Mouse (Mus musculus) adrenal gland, postnatal 25 days (tissue): ENCODE measurements at regions not wholly inside any gene's neighbourhood (a gene's known extent, or its start where the extent isn't known, plus 50 kb on each side); places are given as distances from the start of the nearest gene placed in this dataset.
"Not testable (repeated sequence)": the region's sequence is repeated elsewhere in the genome, so short reads cannot be mapped to it uniquely, and the experiment has no call there.

Experiments
- DNase-seq: peaks from one replicate; pipeline ENCODE4 v3.0.0; 2021; ENCODE audit warnings: mixed read lengths
- microRNA-seq, 2 experiments: library from miRNA; unstranded; fragments of <30 nt; microRNA quantifications; one replicate each; pipeline ENCODE4 v1.2.0; 2021

DNA sequence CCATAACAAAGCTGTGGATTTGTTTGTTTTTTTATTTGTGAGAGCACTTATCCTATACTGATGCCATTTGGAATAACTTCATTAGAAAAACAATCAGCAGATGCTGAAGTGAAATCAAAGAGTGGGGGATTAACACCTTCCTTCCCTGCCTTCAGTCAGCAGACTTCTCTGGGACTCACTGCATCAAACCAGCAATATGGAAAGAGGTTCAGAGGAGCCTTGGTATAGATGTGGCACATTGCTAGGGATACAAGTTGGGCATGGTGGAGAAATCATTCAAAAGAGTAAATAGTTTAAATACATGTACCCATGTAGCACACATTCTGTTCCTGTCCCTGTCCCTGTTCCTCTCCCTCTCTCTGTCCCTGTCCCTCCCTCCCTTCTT is 364.0 kb upstream of the Rgs18 start:
- DNase-seq, result no peak

DNA sequence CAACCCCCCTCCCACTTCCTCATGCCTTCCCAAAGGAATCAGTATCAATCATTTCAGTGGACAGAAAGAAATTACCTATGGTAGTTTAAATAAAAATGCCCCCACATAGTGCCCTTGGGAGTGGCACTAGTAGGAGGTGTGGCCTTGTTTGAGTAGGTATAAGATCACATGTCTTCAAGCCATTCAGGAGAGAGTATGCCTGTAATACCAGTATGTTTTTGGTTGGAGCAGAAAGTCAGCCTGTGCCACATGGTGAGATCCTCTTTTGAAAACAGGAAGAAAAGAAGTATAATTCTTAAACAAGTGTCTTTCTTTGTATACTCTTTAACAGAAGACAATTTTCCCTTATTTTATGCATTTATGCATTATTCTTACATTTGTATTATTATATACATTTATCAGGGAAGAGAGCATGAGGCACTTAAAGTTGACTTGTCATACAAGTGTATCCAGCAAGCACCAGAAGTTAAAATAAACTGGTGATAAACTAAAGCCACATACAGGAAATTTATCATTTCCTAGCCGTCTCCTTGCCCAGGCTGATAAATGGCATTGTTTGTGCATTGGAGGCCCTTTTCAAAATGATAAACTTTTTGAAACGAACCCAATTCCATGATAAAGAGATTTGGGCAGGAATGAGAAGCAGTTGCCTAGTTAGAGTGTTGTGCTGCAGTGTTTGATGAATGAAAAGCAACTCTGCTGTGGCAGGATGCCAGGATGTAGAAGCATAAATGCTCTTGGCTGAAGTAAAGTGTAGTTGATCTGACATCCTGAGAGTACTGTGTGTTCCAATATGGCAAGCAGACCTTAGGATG is 363.4 kb upstream of the Rgs18 start:
- no peak for DNase-seq

- no peak for DNase-seq
Observed at GRCm38 (mm10) chr1:145131020-145131419, 355.8 kb upstream of the Rgs18 start.

DNA sequence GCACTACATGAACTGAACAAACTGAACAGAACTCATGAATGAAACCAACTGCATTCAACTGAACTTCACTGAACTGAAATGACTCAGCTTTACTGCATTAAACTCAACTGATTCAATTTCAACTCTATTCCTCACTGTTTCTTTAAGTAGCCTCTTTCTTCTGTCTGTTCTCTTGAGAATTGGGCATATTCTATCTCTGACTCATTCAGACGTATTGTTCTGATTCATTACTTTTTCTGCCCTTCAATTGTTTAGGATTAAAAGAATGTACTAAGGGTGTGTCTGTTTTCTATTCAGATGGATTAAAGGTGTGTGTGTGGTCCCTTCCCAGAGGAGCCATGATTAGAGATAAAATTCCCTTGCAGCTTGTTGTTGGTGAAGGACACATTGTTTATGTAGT is 337.9 kb upstream of the Rgs18 start:
- no peak for DNase-seq

DNA sequence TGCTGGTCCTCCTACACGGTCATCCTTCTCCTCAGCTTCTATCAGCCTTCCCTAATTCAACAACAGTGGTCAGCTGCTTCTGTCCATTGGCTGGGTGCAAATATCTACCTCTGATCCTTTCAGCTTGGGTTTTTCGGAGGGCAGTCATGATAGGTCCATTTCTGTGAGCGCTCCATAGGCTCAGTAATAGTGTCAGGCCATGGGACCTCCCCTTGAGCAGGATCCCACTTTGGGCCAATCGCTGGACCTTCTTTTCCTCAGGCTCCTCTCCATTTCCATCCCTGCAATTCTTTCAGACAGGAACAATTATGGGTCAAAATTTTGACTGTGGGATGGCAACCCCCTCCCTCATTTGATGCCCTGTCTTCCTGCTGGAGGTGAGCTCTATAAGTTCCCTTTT is 331.5 kb upstream of the Rgs18 start:
- not testable (repeated sequence) for DNase-seq

- DNase-seq, result no peak
Observed at GRCm38 (mm10) chr1:145065255-145065854, 290.1 kb upstream of the Rgs18 start.

DNA sequence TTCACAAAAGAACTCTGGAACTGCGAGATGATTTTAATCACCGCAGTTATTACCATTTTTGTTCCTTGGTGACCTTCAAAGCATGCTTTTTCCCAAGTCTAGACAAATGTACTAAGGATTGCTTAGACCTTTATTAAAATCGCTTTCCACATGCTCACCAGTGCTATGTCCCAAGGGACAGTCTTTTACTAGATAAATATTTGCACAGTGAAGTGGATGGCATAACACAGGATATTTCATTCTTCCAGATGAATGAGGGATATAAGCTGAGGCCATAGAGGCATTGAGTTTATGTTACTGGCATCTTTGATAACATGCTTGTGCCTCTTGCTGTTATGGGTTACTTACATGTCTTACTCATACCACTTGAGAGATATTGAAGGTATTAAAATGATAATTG is 289.1 kb upstream of the Rgs18 start:
- DNase-seq, result no peak

- DNase-seq, result no peak
Observed at GRCm38 (mm10) chr1:145015623-145016022, 240.4 kb upstream of the Rgs18 start.

DNA sequence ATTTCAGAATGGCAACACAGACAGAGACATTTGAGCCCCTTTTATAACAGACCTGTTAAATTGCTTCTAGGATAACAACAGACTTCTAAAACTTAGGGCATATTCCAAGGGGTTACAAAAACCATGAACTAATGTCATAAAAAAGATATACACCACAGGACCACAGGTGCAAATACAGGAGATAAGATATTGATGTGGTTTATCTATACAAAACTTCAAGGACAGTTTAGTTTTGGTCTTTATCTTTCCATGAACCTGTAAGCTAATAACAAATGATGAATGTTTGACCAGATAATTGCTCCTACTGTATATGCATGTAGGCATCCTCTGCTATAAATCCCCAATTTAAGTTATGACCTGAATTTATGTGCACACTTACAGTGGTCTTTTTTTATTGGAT is 235.6 kb upstream of the Rgs18 start:
- no peak for DNase-seq

DNA sequence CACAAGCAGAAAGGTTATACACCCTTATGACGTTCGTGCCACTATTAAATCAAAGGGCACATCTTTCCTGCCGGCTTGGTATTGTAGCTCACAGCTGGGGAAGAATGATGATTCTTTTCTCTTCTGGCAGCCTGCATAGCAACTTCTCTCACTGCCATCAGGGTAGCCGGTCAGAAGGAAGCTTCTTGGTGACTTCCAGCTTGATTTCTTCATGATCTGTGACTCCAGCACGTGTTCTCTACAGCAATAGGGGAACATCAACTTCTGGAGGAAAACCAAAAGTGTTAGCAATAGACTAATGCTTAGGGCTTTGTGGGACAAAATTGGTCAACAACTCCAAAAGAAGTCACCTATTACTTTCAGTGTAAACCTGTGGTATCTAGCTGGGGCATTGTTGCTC is 202.9 kb upstream of the Rgs18 start:
- no peak for DNase-seq

GRCm38 (mm10) chr1:144965736-144966135 is 190.5 kb upstream of the Rgs18 start:
- DNase-seq, result no peak

- peak; percentile 4 for DNase-seq
Observed at GRCm38 (mm10) chr1:144939006-144939405, 163.8 kb upstream of the Rgs18 start.

GRCm38 (mm10) chr1:144926136-144926535 is 150.9 kb upstream of the Rgs18 start:
- DNase-seq, result no peak

- no peak for DNase-seq
Observed at GRCm38 (mm10) chr1:144916568-144916967, 141.3 kb upstream of the Rgs18 start.

GRCm38 (mm10) chr1:144902987-144903386 is 127.8 kb upstream of the Rgs18 start:
- DNase-seq, result no peak

- no peak for DNase-seq
Observed at GRCm38 (mm10) chr1:144883633-144884032, 108.4 kb upstream of the Rgs18 start.

- no peak for DNase-seq
Observed at GRCm38 (mm10) chr1:144862133-144862532, 86.9 kb upstream of the Rgs18 start.

Small RNAs in the stretch of these regions (microRNA-seq; reads per million reads assigned to microRNA genes)
- 0 reads per million in 2 experiments for gene Gm25708
